Mouse (Mus musculus): ENCODE measurements at regions not wholly inside any gene's neighbourhood (a gene's known extent, or its start where the extent isn't known, plus 50 kb on each side); places are given as distances from the start of the nearest gene placed in this dataset.

GRCm38 (mm10) chr4:100637597-100637996 lies 138.9 kb upstream of the Cachd1 start:
- TF ChIP-seq POLR2A (IDR thresholded peaks at IDR 0.05; ENCODE audit: borderline replicate concordance, low read depth, low read length) (no peak), CTCF (IDR thresholded peaks at IDR 0.05; ENCODE audit: low read depth, low read length) (no peak)

All from bone marrow macrophage, adult 2 months (primary cell).